Mouse (Mus musculus) central nervous system, embryonic 11.5 days (tissue): ENCODE results near the gene Insl5. TPM values are rescaled to one million over a fixed set of nuclear protein-coding genes. Genes with fewer than 3 reads are reported as not detected.

Experiments used
- polyA plus RNA-seq: library from polyadenylated mRNA; depleted of rRNA; stranded (reverse); fragments of >200 nt; gene quantifications from 2 replicates; pipeline ENCODE4 v1.2.3, GENCODE M21; 2012; rRNA removed

Gene Insl5
- 0.92 and 1.1 TPM in 2 replicates for polyA plus RNA-seq

DNA sequence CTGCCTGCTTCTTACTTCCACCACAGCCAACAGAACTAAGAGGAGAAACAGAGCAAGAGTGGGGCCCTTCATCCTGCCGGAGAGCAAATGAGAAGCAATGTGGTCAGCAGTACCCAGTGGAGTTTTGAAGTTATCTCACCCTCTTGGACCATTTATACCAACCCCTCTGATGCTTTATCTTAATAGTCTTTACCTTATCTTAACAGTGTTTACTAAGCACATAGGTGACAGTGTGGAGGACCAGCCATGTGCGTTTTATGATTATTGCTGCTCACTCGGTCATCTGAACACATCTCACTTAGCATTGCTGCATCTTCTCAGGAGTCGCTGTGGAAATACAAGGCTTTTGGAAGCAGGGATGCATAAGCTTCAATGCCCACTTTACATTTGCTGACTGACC is at the start of gene Insl5:
TSS of gene Insl5 (minus strand) at position 222 of the 400 bp plus-strand sequence.

DNA sequence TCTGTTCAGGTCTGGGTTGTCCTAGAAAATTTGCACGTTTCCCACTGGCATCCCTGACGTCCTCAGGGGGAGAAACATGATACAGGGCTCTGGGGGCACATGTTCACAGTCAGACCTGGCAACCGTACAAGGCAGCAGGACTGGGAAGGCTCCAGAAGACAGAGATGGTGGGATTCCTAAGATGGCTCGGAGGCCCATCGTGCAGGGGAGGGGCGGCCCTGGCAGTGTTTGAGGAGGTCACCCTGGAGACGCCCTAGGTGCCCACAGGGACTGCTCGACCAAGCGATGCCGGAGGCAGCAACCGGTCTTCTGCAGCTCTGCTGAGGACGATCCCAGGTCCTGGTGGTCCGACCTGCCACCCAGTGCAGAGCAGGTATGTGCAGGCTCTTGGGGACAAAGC is 48.2 kb downstream of the Insl5 start, which contains the start of gene Tctex1d1:
TSS of gene Tctex1d1 (plus strand) at position 167 of the 400 bp plus-strand sequence.

Other genes with a start within 250 kb of the Insl5 start
- gene Tctex1d1, start 48.2 kb downstream of the Insl5 start, polyA plus RNA-seq = 0.64 and 0.70 TPM in 2 replicates
- 38.3 and 43.1 TPM in 2 replicates for gene Mier1, start 87.5 kb upstream of the Insl5 start, polyA plus RNA-seq
- 8.7 and 9.0 TPM in 2 replicates for gene Wdr78, start 87.7 kb upstream of the Insl5 start, polyA plus RNA-seq
- gene Slc35d1, start 188.3 kb upstream of the Insl5 start, polyA plus RNA-seq = 8.0 and 11.5 TPM in 2 replicates